Mouse (Mus musculus) cortical plate, adult 2 months (tissue): ENCODE measurements at regions not wholly inside any gene's neighbourhood (a gene's known extent, or its start where the extent isn't known, plus 50 kb on each side); places are given as distances from the start of the nearest gene placed in this dataset.

Experiments
- H3K27ac ChIP-seq: fragments of 200-500 bp; 2 replicates; pipeline ENCODE4 v1.5.1; 2012; ENCODE audit warnings: low read length, control low read depth, inconsistent platforms; ENCODE audit not compliant: insufficient read depth
- H3K4me1 ChIP-seq: fragments of 200-500 bp; 2 replicates; pipeline ENCODE4 v1.6.1; 2011; ENCODE audit warnings: low read length; ENCODE audit not compliant: control insufficient read depth, insufficient read depth
- H3K4me3 ChIP-seq: fragments of 200-500 bp; 2 replicates; pipeline ENCODE4 v1.5.1; 2011; ENCODE audit warnings: mild to moderate bottlenecking, low read length, control low read depth; ENCODE audit not compliant: insufficient read depth
- CTCF ChIP-seq: fragments of 200-500 bp; IDR thresholded peaks from 2 replicates; pipeline ENCODE4 v1.5.1; 2011; ENCODE audit warnings: mild to moderate bottlenecking, control low read depth, low read length; ENCODE audit not compliant: insufficient read depth; ENCODE audit errors: extremely low read depth
- POLR2A ChIP-seq: fragments of 200-500 bp; IDR thresholded peaks from 2 replicates; pipeline ENCODE4 v1.6.1; 2011; ENCODE audit warnings: mild to moderate bottlenecking, low read length, control low read depth; ENCODE audit not compliant: insufficient read depth; ENCODE audit errors: extremely low read depth

DNA sequence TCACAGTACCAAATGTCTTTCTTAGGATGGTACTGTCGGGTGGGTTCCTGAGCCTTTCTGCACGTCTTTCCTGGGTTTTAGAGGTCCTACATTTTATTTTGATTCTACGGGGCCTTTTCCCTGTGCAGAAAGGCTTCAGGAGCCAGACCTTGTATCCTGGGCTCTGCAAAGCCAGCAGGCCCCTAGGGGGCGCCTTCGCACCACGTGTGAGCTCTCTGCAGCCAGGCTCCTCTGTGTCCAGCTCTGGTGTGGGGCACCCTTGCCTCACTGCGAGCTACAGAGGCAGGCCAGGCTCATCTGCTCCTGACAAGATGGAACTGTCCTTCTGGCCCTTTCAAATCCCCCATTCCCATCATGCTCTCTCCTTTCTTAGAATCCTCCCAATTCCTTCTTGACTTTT lies 53.3 kb upstream of the Usp3 start:
- TF ChIP-seq CTCF (peak; percentile 93), POLR2A (no peak)
- Histone ChIP-seq H3K4me1 (no peaks in the 10 kb centered on the region; the same call in 1 of the 2 replicates), H3K27ac (no peak overlapping the region), H3K4me3 (no peak overlapping the region)

DNA sequence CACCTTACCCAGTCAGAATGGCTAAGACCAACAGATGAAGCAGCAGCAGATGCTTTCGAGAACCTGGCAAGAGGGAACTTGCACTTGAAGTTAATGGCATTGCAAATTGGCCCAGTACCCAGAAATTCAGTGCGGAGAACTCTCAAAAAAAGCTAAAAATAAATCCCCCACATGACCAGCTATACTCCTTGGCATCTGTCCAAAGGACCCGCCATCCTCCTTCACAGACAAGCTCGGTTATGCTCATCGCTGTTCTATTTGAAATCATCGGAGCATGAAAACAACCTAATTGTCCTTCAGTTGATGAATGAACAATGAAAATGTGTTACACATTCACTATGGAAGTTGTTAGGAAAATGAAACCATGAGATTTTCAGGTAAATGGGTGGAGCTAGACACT lies 58.4 kb upstream of the Usp3 start:
- Histone ChIP-seq H3K27ac (no peak overlapping the region), H3K4me1 (no peaks in the 10 kb centered on the region; the same call in 1 of the 2 replicates), H3K4me3 (no peak overlapping the region)
- TF ChIP-seq POLR2A: no peak
- TF ChIP-seq CTCF: no peak

DNA sequence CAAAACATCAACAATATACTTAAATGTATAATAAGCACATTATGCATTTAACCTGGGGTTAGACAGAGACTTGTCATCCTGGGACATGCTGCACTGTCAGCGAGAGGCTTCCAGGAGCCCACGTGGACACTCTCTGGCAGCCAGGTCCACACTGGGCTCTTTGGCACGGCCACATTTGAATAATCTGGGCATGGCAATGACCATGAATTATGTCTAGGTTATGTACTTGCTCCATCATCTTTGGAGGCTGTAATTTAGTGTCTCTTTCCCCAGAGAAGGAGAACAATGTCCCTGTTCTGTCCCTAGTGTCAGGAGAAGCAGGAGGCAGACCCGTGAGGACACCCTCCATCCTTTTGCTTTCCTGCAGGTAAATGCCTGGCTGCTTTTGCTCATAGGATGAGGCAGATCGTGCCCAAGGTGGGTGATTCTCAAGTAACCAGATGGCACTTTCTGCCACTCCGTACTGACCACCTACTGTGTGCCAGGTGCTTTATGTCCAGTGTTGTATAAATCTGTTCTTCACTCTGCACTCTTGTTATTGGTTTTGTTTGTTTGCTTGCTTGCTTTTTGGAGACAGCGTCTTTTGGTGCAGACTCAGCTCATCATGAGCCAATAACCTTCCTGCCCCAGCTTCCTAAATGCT lies 56.2 kb upstream of the Car12 start:
- H3K27ac ChIP-seq: no peak overlapping the region
- TF ChIP-seq POLR2A (no peak), CTCF (no peak)
- H3K4me1 ChIP-seq: peaks cover 5% of the 10 kb centered on the region; the same call in 1 of the 2 replicates
- no peak overlapping the region for H3K4me3 ChIP-seq

DNA sequence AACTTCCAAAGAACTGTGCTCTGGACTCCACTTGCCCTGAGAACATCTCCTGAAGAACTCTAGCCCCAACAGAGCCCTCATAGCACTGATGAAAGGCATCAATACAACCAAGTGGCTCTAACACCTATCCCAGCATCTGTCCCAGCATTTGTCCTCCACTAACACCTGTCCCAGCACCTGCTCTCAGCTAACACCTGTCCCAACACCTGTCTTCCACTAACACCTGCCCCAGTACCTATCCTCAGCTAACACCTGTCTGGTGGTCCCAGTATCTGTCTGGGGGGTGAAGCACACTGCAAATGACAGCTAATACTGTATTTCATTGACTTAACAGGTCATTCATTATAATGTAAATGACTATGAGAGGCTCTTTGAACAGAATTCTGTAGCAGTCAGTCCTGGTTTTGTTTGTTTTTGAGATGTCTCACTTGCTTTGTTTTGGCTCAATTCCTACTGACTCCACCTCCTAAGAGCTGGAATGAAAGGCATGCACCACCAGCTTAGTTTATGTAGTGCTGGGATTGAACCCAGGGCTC lies 54.7 kb upstream of the Car12 start:
- peaks cover 5% of the 10 kb centered on the region; the same call in 1 of the 2 replicates for H3K4me1 ChIP-seq
- TF ChIP-seq POLR2A (no peak), CTCF (no peak)
- no peak overlapping the region for H3K27ac ChIP-seq
- H3K4me3 ChIP-seq: no peak overlapping the region

DNA sequence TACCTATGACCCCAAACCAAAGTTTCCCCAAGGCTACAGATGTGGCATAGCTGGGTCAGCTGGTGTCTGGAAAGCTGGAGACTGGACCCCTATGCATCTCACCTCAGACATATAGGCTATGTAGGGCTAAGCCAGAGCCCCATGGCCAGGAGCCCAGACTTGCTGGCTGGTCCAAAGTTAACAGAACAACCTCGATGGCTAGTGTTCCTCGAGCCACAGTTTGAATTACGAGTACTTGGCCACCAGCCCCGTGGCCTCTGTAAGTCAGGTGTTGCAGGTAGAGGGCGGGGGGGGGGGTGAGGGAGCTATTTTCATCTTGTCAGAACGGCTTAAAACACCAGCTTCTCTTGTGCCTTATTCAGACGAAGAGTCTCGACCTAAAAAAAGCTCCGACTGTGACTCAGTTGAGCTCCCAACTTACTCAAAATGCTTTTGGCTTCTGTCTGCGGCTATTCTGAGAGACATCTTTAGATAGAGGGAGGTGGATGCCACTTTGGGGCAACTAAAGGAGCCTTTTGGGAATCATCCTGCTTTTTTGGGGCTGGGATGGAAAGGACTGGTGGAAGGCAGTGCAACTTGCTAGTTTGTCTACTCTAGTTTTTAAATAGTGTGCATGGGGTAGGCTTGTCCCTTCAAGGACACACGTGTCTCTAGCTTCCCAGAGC lies 53.6 kb upstream of the Car12 start:
- TF ChIP-seq CTCF (no peak), POLR2A (no peak)
- peaks cover 5% of the 10 kb centered on the region; the same call in 1 of the 2 replicates for H3K4me1 ChIP-seq
- no peak overlapping the region for H3K4me3 ChIP-seq
- H3K27ac ChIP-seq: no peak overlapping the region

DNA sequence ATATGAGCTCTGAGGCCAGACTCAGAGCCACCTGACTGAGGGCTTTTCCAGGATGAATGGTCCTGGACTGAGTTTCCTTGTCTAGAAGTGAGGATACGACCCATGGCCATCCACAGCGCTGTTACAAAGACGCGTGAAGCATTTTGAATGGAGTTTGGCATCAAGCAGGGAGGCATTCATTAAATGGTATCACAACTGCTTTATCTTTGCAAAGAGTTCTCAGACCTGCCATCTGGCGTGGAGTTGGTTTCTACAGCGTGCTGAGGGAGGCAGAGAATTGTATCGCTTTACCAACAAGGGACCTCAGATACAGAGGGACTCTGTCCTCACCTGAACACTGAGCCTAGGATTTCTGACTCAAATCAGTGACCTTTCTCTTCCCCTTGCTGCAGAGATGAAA lies 51.9 kb upstream of the Car12 start:
- Histone ChIP-seq H3K4me3 (no peak overlapping the region), H3K4me1 (peaks cover 5% of the 10 kb centered on the region; the same call in 1 of the 2 replicates), H3K27ac (no peak overlapping the region)
- TF ChIP-seq POLR2A (no peak), CTCF (no peak)

DNA sequence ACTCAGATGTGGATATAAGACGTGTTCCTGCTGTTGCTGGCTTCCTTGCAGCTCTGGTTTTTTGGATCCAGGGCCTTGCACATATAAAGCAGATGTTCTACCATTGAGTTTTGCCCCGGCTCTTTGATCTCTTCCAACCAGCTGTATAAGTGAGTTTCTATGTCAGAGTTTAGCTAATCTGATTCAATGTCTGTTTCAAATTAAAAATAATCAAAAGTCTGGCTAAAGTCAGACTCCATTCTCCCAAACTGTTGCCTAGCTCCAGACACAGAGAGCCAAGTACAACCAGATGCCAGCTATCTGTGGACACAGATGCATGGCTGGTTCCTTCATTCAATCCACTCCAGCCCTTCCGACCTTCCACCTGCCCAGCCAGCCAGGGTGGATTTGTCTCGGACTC lies 51.0 kb upstream of the Car12 start:
- TF ChIP-seq POLR2A: no peak
- peaks cover 5% of the 10 kb centered on the region; the same call in 1 of the 2 replicates for H3K4me1 ChIP-seq
- H3K4me3 ChIP-seq: no peak overlapping the region
- no peak overlapping the region for H3K27ac ChIP-seq
